Mouse (Mus musculus): ENCODE measurements around the gene Pef1. TPM values are rescaled to one million over a fixed set of nuclear protein-coding genes. Genes with fewer than 3 reads are reported as not detected.

Pef1 gene
- polyA plus RNA-seq, 1 experiment, result 55.6 TPM

DNA sequence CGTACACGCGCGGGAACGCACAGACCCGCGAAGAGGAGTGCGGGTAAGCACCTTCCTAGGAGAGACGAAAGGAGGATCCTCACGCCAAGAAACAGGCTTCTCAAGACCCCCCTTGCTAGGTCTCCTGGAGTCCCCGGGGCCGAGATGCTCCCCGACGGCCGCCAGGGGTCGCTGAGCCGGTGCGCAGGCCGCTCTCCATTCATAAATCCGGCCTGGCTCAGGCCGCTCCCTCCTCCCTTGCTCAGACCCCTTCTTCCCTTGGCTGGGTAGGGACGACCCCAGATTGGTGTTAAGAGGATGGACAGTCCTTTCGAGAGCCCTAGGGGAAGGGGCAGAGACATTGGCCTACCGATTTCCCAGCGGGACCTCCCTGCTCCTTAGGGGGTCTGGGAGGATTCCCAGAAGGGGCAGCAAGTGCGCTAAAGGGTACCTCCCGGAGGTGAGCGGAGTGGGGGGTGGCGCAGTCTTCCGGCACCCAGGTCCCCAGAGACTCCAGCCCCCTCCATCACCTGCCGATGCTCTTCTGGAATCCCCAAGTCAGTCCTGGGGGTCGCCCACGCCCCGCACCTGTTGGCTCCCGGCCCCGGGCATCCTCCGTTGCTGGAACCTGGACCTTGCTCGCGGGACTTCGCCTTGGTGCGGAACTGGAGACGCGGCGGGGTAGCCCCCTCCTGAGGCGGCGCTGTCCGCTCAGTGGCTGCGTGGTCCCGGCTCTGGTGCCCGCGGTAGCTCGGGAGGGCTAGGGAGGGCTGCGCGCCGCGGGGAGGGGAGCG, 36.3 kb downstream of the Pef1 start:
- TF ChIP-seq POLR2A (IDR thresholded peaks at IDR 0.05; ENCODE audit: control insufficient read depth, low read depth, low read length), result no peak
- TF ChIP-seq CTCF (IDR thresholded peaks at IDR 0.05; ENCODE audit: control insufficient read depth, insufficient read depth, insufficient replicate concordance, low read depth, low read length), result peak; percentile 70
- Histone ChIP-seq H3K27me3 (ENCODE audit: control insufficient read depth, insufficient read depth, low read length) (no peaks in the 10 kb centered on the region), H3K4me1 (ENCODE audit: control insufficient read depth, insufficient read depth, low read length) (peaks cover 3% of the 10 kb centered on the region; the same call in 1 of the 2 replicates), H3K4me3 (ENCODE audit: control insufficient read depth, low read depth, low read length) (peak overlapping the region; percentile 32), H3K36me3 (ENCODE audit: control insufficient read depth, insufficient read depth, low read length) (no peaks in the 10 kb centered on the region), H3K27ac (ENCODE audit: control insufficient read depth, insufficient read depth, low read depth, low read length) (no peak overlapping the region)

DNA sequence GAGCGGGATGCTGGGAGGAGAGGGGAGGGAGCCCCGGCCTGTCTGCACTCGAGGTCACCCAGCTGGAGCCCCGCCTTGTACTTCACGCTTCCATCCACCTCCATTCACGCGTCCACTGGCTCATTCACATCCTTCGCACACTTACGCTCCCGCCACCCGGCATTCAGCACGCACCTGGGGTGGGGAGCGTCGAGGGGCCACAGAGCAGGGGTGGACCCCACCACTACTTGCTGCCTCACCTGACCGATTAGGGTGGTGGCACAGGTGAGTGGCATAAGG, 36.8 kb downstream of the Pef1 start, which contains the start of gene Hcrtr1:
Hcrtr1 (minus strand) TSS at position 146 of the 279 bp plus-strand sequence.
- no peaks in the 10 kb centered on the region for H3K36me3 ChIP-seq (ENCODE audit: control insufficient read depth, insufficient read depth, low read length)
- TF ChIP-seq CTCF (IDR thresholded peaks at IDR 0.05; ENCODE audit: control insufficient read depth, insufficient read depth, insufficient replicate concordance, low read depth, low read length) (no peak), POLR2A (IDR thresholded peaks at IDR 0.05; ENCODE audit: control insufficient read depth, low read depth, low read length) (no peak)
- H3K27ac ChIP-seq (ENCODE audit: control insufficient read depth, insufficient read depth, low read depth, low read length), result no peak within 1 kb of the TSS
- H3K4me1 ChIP-seq (ENCODE audit: control insufficient read depth, insufficient read depth, low read length), result peaks cover 3% of the 10 kb centered on the region; the same call in 1 of the 2 replicates
- no peaks in the 10 kb centered on the region for H3K27me3 ChIP-seq (ENCODE audit: control insufficient read depth, insufficient read depth, low read length)
- H3K4me3 ChIP-seq (ENCODE audit: control insufficient read depth, low read depth, low read length), result peak within 1 kb of the TSS; percentile 32

DNA sequence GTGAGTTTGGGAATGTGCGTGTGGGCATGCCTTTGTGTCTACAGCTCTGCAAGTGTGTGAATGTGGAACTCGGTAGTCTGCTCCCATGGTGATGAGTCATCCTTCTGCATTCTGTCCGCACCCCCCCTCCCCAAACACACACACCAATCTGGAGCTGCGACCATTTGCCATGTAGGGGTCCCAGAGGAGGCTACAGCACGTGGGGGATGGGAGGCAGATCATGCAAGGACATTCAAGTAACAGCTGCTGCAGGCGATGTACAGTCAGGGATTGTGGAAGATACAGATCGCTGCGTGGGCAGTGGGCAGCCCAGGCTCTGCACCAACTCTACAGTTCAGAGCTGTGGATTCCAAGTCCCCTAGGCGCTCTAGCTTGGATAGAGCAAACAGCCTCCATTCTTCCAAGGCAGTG, 38.6 kb downstream of the Pef1 start:
- TF ChIP-seq CTCF (IDR thresholded peaks at IDR 0.05; ENCODE audit: control insufficient read depth, insufficient read depth, insufficient replicate concordance, low read depth, low read length), result no peak
- TF ChIP-seq POLR2A (IDR thresholded peaks at IDR 0.05; ENCODE audit: control insufficient read depth, low read depth, low read length), result no peak
- Histone ChIP-seq H3K4me3 (ENCODE audit: control insufficient read depth, low read depth, low read length) (no peak overlapping the region), H3K36me3 (ENCODE audit: control insufficient read depth, insufficient read depth, low read length) (no peaks in the 10 kb centered on the region), H3K27ac (ENCODE audit: control insufficient read depth, insufficient read depth, low read depth, low read length) (no peak overlapping the region), H3K4me1 (ENCODE audit: control insufficient read depth, insufficient read depth, low read length) (peaks cover 3% of the 10 kb centered on the region; the same call in 1 of the 2 replicates), H3K27me3 (ENCODE audit: control insufficient read depth, insufficient read depth, low read length) (no peaks in the 10 kb centered on the region)

DNA sequence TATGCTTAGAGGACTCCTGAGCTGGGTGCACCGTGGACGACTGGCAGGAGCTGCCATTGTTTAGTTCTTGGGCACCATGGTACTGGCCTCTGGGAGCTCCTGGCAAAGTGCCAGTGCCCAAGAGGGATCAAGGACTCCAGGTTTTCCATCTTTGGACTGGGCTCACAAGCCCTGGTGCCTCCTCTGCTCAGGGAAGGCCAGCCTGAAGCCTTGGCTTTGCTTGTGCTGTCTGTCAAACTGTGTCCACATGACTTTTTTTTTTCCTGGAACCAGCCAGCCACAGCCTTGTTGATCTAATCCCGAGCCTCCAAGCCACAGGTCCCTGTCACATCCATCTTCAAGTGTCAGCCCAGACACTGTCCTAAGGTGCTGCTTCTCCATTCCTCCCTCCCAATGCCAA, 39.4 kb downstream of the Pef1 start:
- H3K36me3 ChIP-seq (ENCODE audit: control insufficient read depth, insufficient read depth, low read length), result no peaks in the 10 kb centered on the region
- no peak for TF ChIP-seq POLR2A (IDR thresholded peaks at IDR 0.05; ENCODE audit: control insufficient read depth, low read depth, low read length)
- no peak for TF ChIP-seq CTCF (IDR thresholded peaks at IDR 0.05; ENCODE audit: control insufficient read depth, insufficient read depth, insufficient replicate concordance, low read depth, low read length)
- H3K27ac ChIP-seq (ENCODE audit: control insufficient read depth, insufficient read depth, low read depth, low read length), result no peak overlapping the region
- H3K4me1 ChIP-seq (ENCODE audit: control insufficient read depth, insufficient read depth, low read length), result peaks cover 3% of the 10 kb centered on the region; the same call in 1 of the 2 replicates
- H3K27me3 ChIP-seq (ENCODE audit: control insufficient read depth, insufficient read depth, low read length), result no peaks in the 10 kb centered on the region
- no peak overlapping the region for H3K4me3 ChIP-seq (ENCODE audit: control insufficient read depth, low read depth, low read length)

DNA sequence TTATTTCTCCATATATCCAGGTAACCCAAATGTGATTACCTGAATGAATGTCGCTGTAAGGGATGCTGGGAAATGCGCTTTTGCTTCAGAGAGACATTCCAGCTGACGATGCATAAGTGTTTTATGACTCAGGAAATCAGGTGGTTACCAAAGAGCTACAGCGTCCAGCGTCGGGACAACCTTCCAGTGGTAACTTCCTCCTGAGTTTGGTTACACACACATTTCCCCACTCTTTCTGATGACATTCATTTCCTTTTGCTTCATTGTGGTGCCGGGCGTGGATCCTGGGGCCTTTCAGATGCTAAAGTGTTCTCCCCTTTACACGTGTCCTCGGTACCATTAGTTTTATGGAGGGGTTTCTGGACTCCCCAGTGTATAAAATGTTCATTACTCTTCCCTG, 46.0 kb downstream of the Pef1 start:
- H3K27ac ChIP-seq (ENCODE audit: control insufficient read depth, insufficient read depth, low read depth, low read length), result no peak overlapping the region
- no peak for TF ChIP-seq POLR2A (IDR thresholded peaks at IDR 0.05; ENCODE audit: control insufficient read depth, low read depth, low read length)
- no peak for TF ChIP-seq CTCF (IDR thresholded peaks at IDR 0.05; ENCODE audit: control insufficient read depth, insufficient read depth, insufficient replicate concordance, low read depth, low read length)
- H3K4me1 ChIP-seq (ENCODE audit: control insufficient read depth, insufficient read depth, low read length), result peaks cover 2% of the 10 kb centered on the region; the same call in 1 of the 2 replicates
- H3K36me3 ChIP-seq (ENCODE audit: control insufficient read depth, insufficient read depth, low read length), result no peaks in the 10 kb centered on the region
- H3K27me3 ChIP-seq (ENCODE audit: control insufficient read depth, insufficient read depth, low read length), result no peaks in the 10 kb centered on the region
- no peak overlapping the region for H3K4me3 ChIP-seq (ENCODE audit: control insufficient read depth, low read depth, low read length)

DNA sequence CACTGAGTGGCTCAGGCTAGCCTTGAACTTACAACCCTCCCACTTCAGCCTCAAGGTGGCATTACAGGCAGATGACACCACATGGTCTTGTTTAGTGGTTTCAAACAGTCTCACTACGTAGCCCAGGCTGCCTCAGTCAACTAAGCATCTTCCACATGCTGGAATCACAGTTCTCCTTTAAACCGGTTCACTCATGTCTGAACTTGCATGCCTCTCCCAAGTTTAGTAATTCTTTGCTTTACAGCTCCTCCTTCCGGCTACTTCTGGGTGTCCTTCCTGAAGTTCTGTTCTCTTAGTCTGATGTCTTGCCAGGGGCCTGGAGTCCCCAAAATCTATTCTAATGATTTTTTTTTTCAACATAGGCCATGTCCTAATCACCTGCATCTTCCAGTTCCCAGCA, 51.9 kb downstream of the Pef1 start:
- Histone ChIP-seq H3K36me3 (ENCODE audit: control insufficient read depth, insufficient read depth, low read length) (no peaks in the 10 kb centered on the region), H3K4me3 (ENCODE audit: control insufficient read depth, low read depth, low read length) (no peak overlapping the region), H3K4me1 (ENCODE audit: control insufficient read depth, insufficient read depth, low read length) (peaks cover under 1% of the 10 kb centered on the region; the same call in 1 of the 2 replicates), H3K27ac (ENCODE audit: control insufficient read depth, insufficient read depth, low read depth, low read length) (no peak overlapping the region), H3K27me3 (ENCODE audit: control insufficient read depth, insufficient read depth, low read length) (no peaks in the 10 kb centered on the region)
- no peak for TF ChIP-seq CTCF (IDR thresholded peaks at IDR 0.05; ENCODE audit: control insufficient read depth, insufficient read depth, insufficient replicate concordance, low read depth, low read length)
- no peak for TF ChIP-seq POLR2A (IDR thresholded peaks at IDR 0.05; ENCODE audit: control insufficient read depth, low read depth, low read length)

DNA sequence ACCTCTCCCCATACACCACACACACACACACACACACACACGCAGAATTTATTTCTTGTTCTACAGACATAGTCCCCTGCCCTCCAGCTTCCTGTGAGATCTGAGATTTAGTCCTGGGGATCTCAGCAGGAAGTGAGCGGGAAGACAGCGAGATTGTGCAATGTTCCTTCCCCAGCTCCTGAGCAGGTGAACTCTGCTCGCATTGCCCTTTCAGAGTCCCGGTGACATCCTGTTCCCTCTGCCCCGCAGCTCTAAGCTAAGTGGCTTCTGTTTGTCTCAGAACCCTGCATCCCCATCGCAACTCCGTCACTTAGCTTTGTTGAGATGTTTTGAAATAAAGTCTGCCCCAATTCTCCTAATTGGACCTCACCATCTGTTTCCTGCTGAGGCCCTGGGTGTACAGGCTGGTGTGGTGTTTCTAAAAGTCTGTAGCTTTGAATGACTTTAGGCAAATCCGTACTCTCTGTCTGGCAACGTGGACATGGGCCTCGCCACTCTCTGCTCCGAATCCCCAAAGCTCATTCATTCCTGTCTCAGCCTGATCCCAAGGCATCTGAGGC, 54.5 kb downstream of the Pef1 start:
- TF ChIP-seq CTCF (IDR thresholded peaks at IDR 0.05; ENCODE audit: control insufficient read depth, insufficient read depth, insufficient replicate concordance, low read depth, low read length) (no peak), POLR2A (IDR thresholded peaks at IDR 0.05; ENCODE audit: control insufficient read depth, low read depth, low read length) (no peak)
- H3K27ac ChIP-seq (ENCODE audit: control insufficient read depth, insufficient read depth, low read depth, low read length), result no peak overlapping the region
- H3K27me3 ChIP-seq (ENCODE audit: control insufficient read depth, insufficient read depth, low read length), result no peaks in the 10 kb centered on the region
- no peak overlapping the region for H3K4me3 ChIP-seq (ENCODE audit: control insufficient read depth, low read depth, low read length)
- no peaks in the 10 kb centered on the region for H3K36me3 ChIP-seq (ENCODE audit: control insufficient read depth, insufficient read depth, low read length)
- H3K4me1 ChIP-seq (ENCODE audit: control insufficient read depth, insufficient read depth, low read length), result no peaks in the 10 kb centered on the region

Measured in testis, adult 2 months (tissue).